Mouse (Mus musculus) yolk sac, embryonic 10.5 days (tissue): ENCODE results near the gene Psg29.

Source experiments
- DNase-seq: peaks from one replicate; pipeline ENCODE4 v3.0.0-alpha.2; 2017; ENCODE audit warnings: low spot score

Gene Psg29

GRCm38 (mm10) chr7:17203177-17203576 is at the start of gene Psg29:
Gene Psg29 (plus strand): TSS chr7:17203477.
- no peak for DNase-seq

GRCm38 (mm10) chr7:17155634-17156033 is 47.6 kb upstream of the Psg29 start:
- DNase-seq, result peak; percentile 45

- DNase-seq, result no peak
Measured at GRCm38 (mm10) chr7:17156885-17157677, 46.2 kb upstream of the Psg29 start.

- DNase-seq, result no peak
Measured at GRCm38 (mm10) chr7:17159011-17159410, 44.3 kb upstream of the Psg29 start.

GRCm38 (mm10) chr7:17171827-17172226 is 31.4 kb upstream of the Psg29 start:
- no peak for DNase-seq

- no peak for DNase-seq
Measured at GRCm38 (mm10) chr7:17205530-17206184, 2.4 kb downstream of the Psg29 start.
